Mouse (Mus musculus): ENCODE results near the gene Nlgn1. TPM values are rescaled to one million over a fixed set of nuclear protein-coding genes. Genes with fewer than 3 reads are reported as not detected.

Nlgn1 gene
- polyA plus RNA-seq, 1 experiment = 0.31 TPM

- Histone ChIP-seq H3K9me3 (replicated peaks; ENCODE audit: control insufficient read depth, insufficient read depth, low read length, poor library complexity, severe bottlenecking) (no peaks in the 10 kb centered on the region), H3K36me3 (ENCODE audit: control insufficient read depth, insufficient read depth, low read length, poor library complexity, severe bottlenecking) (no peaks in the 10 kb centered on the region), H3K27me3 (ENCODE audit: control insufficient read depth, insufficient read depth, low read length, poor library complexity, severe bottlenecking) (no peaks in the 10 kb centered on the region; the same call in 1 of the 2 replicates), H3K9ac (ENCODE audit: low read depth, poor library complexity, severe bottlenecking) (no peak overlapping the region), H3K27ac (ENCODE audit: insufficient read depth, low read length) (no peak overlapping the region), H3K4me3 (ENCODE audit: low read depth, low read length) (no peak overlapping the region), H3K4me1 (ENCODE audit: control insufficient read depth, insufficient read depth, low read length) (no peaks in the 10 kb centered on the region)
- TF ChIP-seq EP300 (IDR thresholded peaks at IDR 0.05; ENCODE audit: insufficient read depth, low read depth, low read length) (no peak), POLR2A (IDR thresholded peaks at IDR 0.05; ENCODE audit: insufficient read depth, low read length) (no peak), CTCF (IDR thresholded peaks at IDR 0.05; ENCODE audit: low read depth, low read length) (no peak)
Observed at GRCm38 (mm10) chr3:26141590-26141989, 190.7 kb downstream of the Nlgn1 start.

- TF ChIP-seq EP300 (IDR thresholded peaks at IDR 0.05; ENCODE audit: insufficient read depth, low read depth, low read length) (no peak), POLR2A (IDR thresholded peaks at IDR 0.05; ENCODE audit: insufficient read depth, low read length) (no peak), CTCF (IDR thresholded peaks at IDR 0.05; ENCODE audit: low read depth, low read length) (no peak)
- Histone ChIP-seq H3K27me3 (ENCODE audit: control insufficient read depth, insufficient read depth, low read length, poor library complexity, severe bottlenecking) (no peaks in the 10 kb centered on the region), H3K4me3 (ENCODE audit: low read depth, low read length) (no peak overlapping the region), H3K4me1 (ENCODE audit: control insufficient read depth, insufficient read depth, low read length) (no peaks in the 10 kb centered on the region), H3K9ac (ENCODE audit: low read depth, poor library complexity, severe bottlenecking) (no peak overlapping the region), H3K36me3 (ENCODE audit: control insufficient read depth, insufficient read depth, low read length, poor library complexity, severe bottlenecking) (no peaks in the 10 kb centered on the region), H3K27ac (ENCODE audit: insufficient read depth, low read length) (no peak overlapping the region), H3K9me3 (replicated peaks; ENCODE audit: control insufficient read depth, insufficient read depth, low read length, poor library complexity, severe bottlenecking) (no peaks in the 10 kb centered on the region)
Observed at GRCm38 (mm10) chr3:26134839-26135651, 197.2 kb downstream of the Nlgn1 start.

GRCm38 (mm10) chr3:26130919-26131318 is 201.3 kb downstream of the Nlgn1 start:
- Histone ChIP-seq H3K27ac (ENCODE audit: insufficient read depth, low read length) (no peak overlapping the region), H3K36me3 (ENCODE audit: control insufficient read depth, insufficient read depth, low read length, poor library complexity, severe bottlenecking) (no peaks in the 10 kb centered on the region), H3K4me1 (ENCODE audit: control insufficient read depth, insufficient read depth, low read length) (no peaks in the 10 kb centered on the region), H3K9ac (ENCODE audit: low read depth, poor library complexity, severe bottlenecking) (no peak overlapping the region), H3K27me3 (ENCODE audit: control insufficient read depth, insufficient read depth, low read length, poor library complexity, severe bottlenecking) (no peaks in the 10 kb centered on the region), H3K9me3 (replicated peaks; ENCODE audit: control insufficient read depth, insufficient read depth, low read length, poor library complexity, severe bottlenecking) (no peaks in the 10 kb centered on the region), H3K4me3 (ENCODE audit: low read depth, low read length) (no peak overlapping the region)
- TF ChIP-seq CTCF (IDR thresholded peaks at IDR 0.05; ENCODE audit: low read depth, low read length) (no peak), POLR2A (IDR thresholded peaks at IDR 0.05; ENCODE audit: insufficient read depth, low read length) (no peak), EP300 (IDR thresholded peaks at IDR 0.05; ENCODE audit: insufficient read depth, low read depth, low read length) (no peak)

GRCm38 (mm10) chr3:26129455-26129854 is 202.8 kb downstream of the Nlgn1 start:
- no peak overlapping the region for H3K4me3 ChIP-seq (ENCODE audit: low read depth, low read length)
- H3K9me3 ChIP-seq (replicated peaks; ENCODE audit: control insufficient read depth, insufficient read depth, low read length, poor library complexity, severe bottlenecking) = no peaks in the 10 kb centered on the region
- H3K27ac ChIP-seq (ENCODE audit: insufficient read depth, low read length) = no peak overlapping the region
- TF ChIP-seq POLR2A (IDR thresholded peaks at IDR 0.05; ENCODE audit: insufficient read depth, low read length) (no peak), CTCF (IDR thresholded peaks at IDR 0.05; ENCODE audit: low read depth, low read length) (no peak), EP300 (IDR thresholded peaks at IDR 0.05; ENCODE audit: insufficient read depth, low read depth, low read length) (no peak)
- no peaks in the 10 kb centered on the region for H3K27me3 ChIP-seq (ENCODE audit: control insufficient read depth, insufficient read depth, low read length, poor library complexity, severe bottlenecking)
- H3K4me1 ChIP-seq (ENCODE audit: control insufficient read depth, insufficient read depth, low read length) = no peaks in the 10 kb centered on the region
- H3K9ac ChIP-seq (ENCODE audit: low read depth, poor library complexity, severe bottlenecking) = no peak overlapping the region
- H3K36me3 ChIP-seq (ENCODE audit: control insufficient read depth, insufficient read depth, low read length, poor library complexity, severe bottlenecking) = no peaks in the 10 kb centered on the region

GRCm38 (mm10) chr3:26117071-26117470 is 215.2 kb downstream of the Nlgn1 start:
- Histone ChIP-seq H3K36me3 (ENCODE audit: control insufficient read depth, insufficient read depth, low read length, poor library complexity, severe bottlenecking) (no peaks in the 10 kb centered on the region), H3K4me3 (ENCODE audit: low read depth, low read length) (no peak overlapping the region), H3K4me1 (ENCODE audit: control insufficient read depth, insufficient read depth, low read length) (no peaks in the 10 kb centered on the region), H3K27ac (ENCODE audit: insufficient read depth, low read length) (no peak overlapping the region), H3K27me3 (ENCODE audit: control insufficient read depth, insufficient read depth, low read length, poor library complexity, severe bottlenecking) (no peaks in the 10 kb centered on the region), H3K9me3 (replicated peaks; ENCODE audit: control insufficient read depth, insufficient read depth, low read length, poor library complexity, severe bottlenecking) (peaks cover 8% of the 10 kb centered on the region), H3K9ac (ENCODE audit: low read depth, poor library complexity, severe bottlenecking) (no peak overlapping the region)
- TF ChIP-seq EP300 (IDR thresholded peaks at IDR 0.05; ENCODE audit: insufficient read depth, low read depth, low read length) = no peak
- TF ChIP-seq CTCF (IDR thresholded peaks at IDR 0.05; ENCODE audit: low read depth, low read length) = no peak
- TF ChIP-seq POLR2A (IDR thresholded peaks at IDR 0.05; ENCODE audit: insufficient read depth, low read length) = no peak

- no peak overlapping the region for H3K9ac ChIP-seq (ENCODE audit: low read depth, poor library complexity, severe bottlenecking)
- H3K27me3 ChIP-seq (ENCODE audit: control insufficient read depth, insufficient read depth, low read length, poor library complexity, severe bottlenecking) = no peaks in the 10 kb centered on the region
- H3K4me3 ChIP-seq (ENCODE audit: low read depth, low read length) = no peak overlapping the region
- TF ChIP-seq CTCF (IDR thresholded peaks at IDR 0.05; ENCODE audit: low read depth, low read length) = no peak
- H3K36me3 ChIP-seq (ENCODE audit: control insufficient read depth, insufficient read depth, low read length, poor library complexity, severe bottlenecking) = no peaks in the 10 kb centered on the region
- H3K27ac ChIP-seq (ENCODE audit: insufficient read depth, low read length) = no peak overlapping the region
- H3K4me1 ChIP-seq (ENCODE audit: control insufficient read depth, insufficient read depth, low read length) = no peaks in the 10 kb centered on the region
- H3K9me3 ChIP-seq (replicated peaks; ENCODE audit: control insufficient read depth, insufficient read depth, low read length, poor library complexity, severe bottlenecking) = 0 out of 2 replicates have a peak, but pooled peaks cover 2% of the 10 kb centered on the region
Observed at GRCm38 (mm10) chr3:26106361-26106760, 225.9 kb downstream of the Nlgn1 start.

Data from ES-Bruce4 (cell line).